Mouse (Mus musculus): ENCODE data around the gene Ccnd3.

DNA sequence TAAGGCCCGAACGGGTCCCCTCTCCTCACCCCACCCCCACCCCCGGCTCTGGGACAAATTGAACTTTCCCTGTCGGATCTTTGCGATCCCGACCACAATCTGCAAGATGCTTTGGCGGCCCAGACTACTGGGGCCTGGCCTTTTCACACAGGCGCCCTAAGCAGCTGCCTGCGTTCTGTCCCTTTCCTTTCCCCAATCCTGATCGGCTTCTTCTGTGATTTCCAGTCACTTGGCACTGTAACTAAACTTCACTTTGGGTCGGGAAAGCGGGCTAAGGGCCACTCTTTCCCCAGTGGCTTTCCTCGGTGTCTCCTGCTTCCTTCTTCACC is 89.0 kb downstream of the Ccnd3 start:
- TF ChIP-seq CTCF (IDR thresholded peaks at IDR 0.05; ENCODE audit: borderline replicate concordance, extremely low read depth, insufficient read depth, insufficient read length) (no peak), POLR2A (IDR thresholded peaks at IDR 0.05; ENCODE audit: borderline replicate concordance, extremely low read depth, insufficient read depth, insufficient read length, poor library complexity, severe bottlenecking) (no peak)

Data from brain, embryonic 14.5 days (tissue).